Mouse (Mus musculus) liver, postnatal 0 days (tissue): ENCODE results near the gene Hist1h2ao.
"Not testable (repeated sequence)": the region's sequence is repeated elsewhere in the genome, so short reads cannot be mapped to it uniquely, and the experiment has no call there.

ENCODE experiments used
- CTCF ChIP-seq: sonication (generic); IDR thresholded peaks from 2 replicates; pipeline ENCODE4 v1.5.1; 2016; ENCODE audit warnings: antibody characterized with exemption, low read depth
- EP300 ChIP-seq: IDR thresholded peaks from 2 replicates; pipeline ENCODE4 v1.6.1; 2016; ENCODE audit warnings: antibody characterized with exemption, low read depth, mild to moderate bottlenecking

GRCm38 (mm10) chr13:21846356-21846755, 36.1 kb downstream of the Hist1h2ao start:
- not testable (repeated sequence) for TF ChIP-seq CTCF, EP300
